Mouse (Mus musculus): ENCODE results near the gene Tex50.
"Not testable (repeated sequence)": the region's sequence is repeated elsewhere in the genome, so short reads cannot be mapped to it uniquely, and the experiment has no call there.

Gene Tex50

DNA sequence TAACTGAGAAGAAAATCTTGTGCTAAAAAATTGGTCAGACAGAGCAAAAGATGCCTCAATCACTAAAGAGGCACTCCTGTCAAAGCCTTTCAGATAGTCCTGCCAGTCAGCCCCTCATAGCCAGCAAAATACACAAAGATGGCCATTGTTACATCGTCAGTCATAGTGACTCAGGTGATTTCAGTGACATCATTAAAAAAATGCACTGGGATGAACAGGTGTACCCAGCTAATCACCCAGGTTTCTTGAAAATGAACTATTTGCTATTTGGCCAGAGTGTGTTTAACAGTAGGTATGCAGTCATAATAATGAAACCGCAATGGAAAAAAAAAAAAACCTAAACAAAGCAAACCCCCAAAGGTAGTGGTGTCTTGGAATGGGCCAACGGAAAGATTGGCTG is at the start of gene Tex50:
TSS of gene Tex50 (minus strand) at position 101 of the 400 bp plus-strand sequence.
- no peak for DNase-seq (ENCODE audit: low read depth)

DNA sequence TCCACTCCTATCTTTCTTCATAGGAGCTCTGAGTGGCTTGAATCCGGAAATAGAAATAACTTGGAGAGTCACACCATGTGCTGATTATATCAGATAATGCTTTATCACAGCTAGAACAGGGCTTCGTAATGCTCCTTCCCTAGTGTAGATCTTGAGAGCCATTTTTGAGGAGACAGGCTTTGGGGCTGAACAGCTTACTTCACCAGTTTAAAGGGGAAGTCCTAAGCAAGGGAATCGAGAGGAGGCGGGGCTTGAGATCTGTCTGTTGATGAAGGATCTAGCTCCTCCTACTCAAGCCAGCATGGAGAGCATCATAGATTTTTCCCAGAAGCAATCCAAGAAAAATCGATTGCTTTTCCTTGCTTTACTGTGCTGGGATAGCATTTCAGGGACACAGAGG is 40.7 kb upstream of the Tex50 start:
- DNase-seq (ENCODE audit: low read depth) = peak; percentile 47

DNA sequence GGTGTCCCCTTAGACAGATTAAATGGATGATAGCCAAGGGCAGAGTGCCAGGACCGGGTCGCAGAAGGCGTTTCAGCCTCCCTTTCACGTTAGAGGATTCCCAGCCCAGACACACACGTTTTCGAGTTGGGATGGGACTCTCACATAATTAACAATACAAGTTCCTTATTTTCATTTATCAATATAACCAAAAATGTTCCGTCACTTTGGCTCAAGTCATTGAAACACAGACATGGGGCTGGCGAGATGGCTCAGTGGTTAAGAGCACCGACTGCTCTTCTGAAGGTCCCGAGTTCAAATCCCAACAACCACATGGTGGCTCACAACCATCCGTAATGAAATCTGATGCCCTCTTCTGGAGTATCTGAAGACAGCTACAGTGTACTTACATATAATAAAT is 37.2 kb upstream of the Tex50 start:
- DNase-seq (ENCODE audit: low read depth) = not testable (repeated sequence)

DNA sequence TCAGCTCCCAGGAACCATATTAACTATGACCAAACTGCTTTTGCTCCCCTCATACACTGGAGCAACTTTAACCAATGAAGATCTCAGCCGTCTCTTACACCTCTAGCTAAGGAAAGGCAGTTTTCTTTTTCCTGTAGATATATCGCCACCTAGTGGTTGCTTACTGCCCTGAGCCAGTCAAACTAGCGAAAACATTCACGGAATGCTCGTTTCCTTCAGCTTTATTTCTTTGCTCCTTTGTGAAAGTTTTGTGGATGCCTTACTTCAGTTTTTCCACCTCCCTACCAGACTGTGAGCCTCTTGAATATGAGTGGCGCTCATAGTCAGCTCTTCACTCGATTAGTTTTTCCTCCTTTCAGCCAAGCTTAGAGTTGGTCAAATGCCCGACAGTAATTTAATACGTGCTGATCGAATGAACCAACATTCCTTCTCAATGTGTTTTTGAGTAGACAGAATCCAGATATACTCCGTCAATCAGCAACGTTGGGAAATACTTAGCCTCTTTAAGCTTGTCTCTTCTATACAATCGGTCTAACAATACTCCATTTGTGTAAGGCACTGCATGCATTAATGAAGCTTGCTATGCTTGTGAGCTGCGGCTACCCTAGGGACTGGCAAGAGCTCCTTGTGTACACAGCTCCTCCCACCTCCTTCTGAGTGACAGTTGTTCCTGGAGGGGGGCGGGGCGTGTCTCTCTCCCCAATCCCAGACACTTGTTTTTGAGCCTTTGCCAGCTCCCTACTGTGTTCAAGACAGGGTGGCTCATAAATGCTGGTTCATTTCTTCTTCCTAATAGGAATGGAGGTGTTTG is 36.6 kb upstream of the Tex50 start:
- DNase-seq (ENCODE audit: low read depth) = peak; percentile 92

DNA sequence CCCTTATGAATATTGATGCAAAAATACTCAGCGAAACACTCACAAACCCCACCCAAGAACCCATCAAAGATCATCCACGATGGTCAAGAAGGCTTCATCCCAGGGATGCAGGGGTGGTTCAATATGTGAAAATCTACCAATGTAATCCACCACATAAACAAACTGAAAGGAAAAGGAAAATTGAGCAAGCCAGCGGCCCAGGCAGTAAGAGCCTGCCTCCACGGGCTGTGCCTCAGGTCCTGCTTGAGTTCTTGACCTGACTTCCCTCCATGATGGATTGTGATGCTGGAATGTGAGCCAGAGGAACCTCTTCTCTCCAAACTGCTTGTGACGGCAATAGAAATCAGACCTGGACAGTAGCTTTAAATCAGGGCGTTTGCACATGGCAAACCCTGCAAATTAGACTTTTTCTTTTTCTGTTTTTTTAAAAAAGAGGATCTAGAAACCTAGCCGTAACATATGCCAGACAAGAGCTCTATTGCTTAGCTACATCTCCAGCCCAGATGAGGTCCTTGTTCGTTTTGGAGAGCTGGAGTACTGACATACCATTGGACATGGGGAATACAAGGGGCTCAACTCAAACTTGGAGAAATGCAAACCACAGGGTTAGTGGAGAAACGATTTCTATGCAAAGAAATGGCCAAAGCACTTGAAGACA is 31.3 kb upstream of the Tex50 start:
- peak; percentile 35 for DNase-seq (ENCODE audit: low read depth)

DNA sequence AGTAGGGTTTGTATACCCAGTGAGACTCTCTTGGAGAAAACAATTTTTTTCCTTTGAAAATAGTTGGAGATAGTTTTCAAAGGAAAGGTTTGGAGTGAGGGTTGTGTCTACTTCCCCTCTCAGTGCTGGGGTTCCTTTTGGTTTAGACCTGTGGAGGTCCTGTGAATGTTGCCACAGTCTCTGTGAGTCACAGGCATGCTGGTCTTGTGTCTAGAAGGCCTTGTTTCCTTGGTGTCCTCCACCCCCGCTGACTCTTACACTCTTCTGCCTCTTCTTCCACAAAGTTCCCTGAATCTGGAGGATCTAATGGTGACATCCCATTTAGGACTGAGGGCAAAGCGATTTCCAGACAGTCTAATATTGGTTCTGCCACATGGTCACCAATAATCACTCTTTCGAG is 26.3 kb upstream of the Tex50 start:
- DNase-seq (ENCODE audit: low read depth) = peak; percentile 26

DNA sequence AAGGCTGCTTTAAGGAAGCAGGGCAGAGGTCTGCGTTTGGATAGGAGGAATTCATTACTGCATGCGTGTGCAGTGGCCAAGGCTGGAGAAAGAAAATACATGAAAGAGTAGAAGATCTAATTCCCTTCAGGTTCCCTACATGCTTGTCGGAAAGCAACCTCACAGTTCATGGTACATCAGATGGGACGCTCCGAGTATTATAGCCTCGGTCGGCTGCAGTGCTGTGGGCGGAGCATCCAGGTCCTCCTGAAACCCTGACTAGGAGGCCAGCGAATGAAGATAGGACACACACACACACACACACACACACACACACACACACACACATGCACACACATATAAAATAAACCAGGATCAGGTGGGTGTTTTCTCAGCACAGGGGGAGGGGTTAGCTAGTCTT is 24.6 kb upstream of the Tex50 start:
- DNase-seq (ENCODE audit: low read depth) = no peak

DNA sequence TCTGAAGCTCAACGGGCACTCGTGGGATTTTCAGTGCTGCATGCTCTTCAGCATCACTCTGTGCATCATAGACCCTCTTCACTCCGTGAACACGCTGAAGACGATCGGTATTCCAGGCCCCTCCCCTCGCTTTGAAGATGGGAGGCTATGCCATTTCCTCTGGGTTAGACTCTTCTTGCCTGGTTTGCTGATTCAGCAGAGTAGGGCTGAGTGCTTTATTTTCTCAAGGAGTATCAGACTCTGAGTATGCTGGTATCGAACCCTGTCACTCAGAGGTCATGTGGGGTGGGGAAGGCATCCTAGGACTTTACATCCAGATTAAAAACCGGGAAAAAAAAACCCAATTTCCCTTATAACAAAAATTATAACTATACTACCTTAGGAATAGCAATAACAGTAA is 23.3 kb upstream of the Tex50 start:
- DNase-seq (ENCODE audit: low read depth) = no peak

DNA sequence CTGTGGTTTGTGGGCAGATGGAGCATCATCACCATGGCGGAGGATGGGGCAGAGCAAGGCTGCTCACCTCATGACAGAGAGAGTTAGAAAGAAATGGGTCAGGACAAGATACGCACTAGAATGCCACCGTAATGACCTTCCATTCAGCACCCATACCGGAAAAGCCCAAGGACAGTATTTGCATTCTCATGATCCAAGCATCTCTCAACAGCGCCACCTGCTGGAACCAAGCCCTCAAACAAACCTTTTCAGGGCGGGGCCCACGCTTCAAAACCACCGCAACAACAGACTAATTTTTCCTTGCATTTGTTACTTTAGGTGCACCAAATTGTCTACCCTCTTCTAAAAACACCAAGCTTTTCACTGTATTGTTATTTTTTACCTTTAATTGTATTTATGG is 21.6 kb upstream of the Tex50 start:
- DNase-seq (ENCODE audit: low read depth) = peak; percentile 81

DNA sequence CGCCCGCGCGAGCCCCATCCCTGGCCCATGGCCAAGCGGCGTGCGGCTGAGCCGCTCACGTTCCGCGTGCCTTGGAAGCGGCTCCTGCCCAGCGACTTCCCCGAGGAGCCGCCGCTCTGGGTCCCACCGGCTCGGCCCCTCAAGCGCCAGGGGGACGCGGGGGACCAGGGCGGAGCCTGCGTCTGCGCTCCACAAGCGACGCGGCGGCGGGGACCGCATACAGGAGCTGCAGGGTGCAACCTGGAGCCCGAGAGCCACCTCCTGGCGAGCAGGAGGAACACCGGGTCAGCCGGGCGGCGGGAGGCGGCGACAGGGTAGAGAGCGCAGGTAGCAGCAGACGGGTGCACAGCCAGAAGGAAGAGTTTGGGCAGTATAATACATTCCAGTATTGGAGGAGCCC is 11.5 kb upstream of the Tex50 start:
- DNase-seq (ENCODE audit: low read depth) = no peak

DNA sequence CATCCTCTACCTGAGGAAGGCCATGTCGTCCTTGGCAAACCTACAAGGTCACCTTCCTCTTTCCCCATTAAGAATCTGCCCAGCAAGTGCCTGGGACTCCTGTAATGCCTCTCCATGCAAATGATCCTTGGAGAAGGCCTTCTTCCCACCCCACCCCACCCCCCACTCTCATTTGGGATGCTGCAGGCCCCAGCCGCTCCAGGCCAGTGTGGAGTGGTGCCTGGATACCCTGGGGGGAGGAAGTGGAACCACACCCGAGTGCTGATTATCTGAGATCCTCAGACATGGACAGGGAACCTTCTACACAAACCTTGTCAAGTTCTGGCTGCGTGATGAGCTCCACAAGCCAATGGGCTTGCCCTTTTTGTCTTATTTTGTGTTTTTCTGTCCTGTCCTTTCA is 1.2 kb upstream of the Tex50 start:
- no peak for DNase-seq (ENCODE audit: low read depth)

DNA sequence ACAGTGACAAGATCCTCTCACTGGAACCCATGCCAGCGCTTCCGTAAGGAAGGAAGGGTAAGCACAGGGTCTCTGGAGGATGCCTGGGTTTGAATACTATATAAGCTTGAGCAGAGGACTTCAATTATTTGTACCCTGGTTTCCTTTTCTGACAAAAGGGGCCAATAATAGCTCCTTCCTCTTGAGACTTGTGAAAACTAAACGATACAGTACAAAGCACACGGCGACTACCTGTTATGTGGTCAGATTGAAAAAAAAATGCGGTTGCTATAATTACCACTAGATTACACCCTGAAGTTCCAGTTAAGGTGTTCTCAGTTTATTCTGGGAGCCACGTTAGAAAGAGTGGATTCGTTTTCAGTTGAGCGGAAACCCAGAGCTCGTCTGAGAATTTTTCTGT is 2.6 kb downstream of the Tex50 start:
- DNase-seq (ENCODE audit: low read depth) = no peak

DNA sequence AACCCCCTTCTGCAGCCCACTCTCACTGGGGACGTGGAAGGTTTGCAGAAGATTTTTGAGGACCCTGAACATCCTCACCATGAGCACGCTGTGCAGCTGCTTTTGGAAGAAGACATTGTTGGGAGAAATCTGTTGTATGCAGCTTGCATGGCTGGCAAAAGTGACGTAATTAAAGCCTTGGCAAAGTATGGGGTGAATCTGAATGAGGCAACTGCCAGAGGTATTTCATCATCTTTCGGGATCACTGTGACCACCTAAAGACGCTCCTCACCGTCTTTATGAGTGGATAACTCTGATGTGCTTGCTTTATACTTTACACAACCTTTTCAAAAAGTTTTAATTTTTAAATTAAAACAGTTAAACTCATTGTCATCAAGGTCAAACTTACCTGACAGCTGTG is 8.0 kb downstream of the Tex50 start:
- peak; percentile 26 for DNase-seq (ENCODE audit: low read depth)

DNA sequence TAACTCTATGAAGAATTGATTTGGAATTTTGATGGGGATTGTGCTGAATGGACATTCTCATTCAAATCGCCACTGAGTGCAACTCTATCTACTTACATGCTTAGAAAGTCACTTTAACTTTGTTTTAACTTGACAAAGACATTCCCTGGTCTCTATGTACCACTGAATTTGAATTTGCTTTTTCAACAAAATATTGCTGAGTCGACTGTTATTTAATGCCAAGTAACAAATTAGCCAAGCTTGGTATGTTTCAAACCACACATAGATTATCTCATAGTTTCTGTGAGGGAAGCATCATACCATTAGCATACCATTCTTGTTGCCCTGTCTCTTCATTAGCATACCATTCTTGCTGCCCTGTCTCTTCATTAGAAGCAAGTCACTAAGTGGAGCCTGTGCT is 11.2 kb downstream of the Tex50 start:
- DNase-seq (ENCODE audit: low read depth) = no peak

DNA sequence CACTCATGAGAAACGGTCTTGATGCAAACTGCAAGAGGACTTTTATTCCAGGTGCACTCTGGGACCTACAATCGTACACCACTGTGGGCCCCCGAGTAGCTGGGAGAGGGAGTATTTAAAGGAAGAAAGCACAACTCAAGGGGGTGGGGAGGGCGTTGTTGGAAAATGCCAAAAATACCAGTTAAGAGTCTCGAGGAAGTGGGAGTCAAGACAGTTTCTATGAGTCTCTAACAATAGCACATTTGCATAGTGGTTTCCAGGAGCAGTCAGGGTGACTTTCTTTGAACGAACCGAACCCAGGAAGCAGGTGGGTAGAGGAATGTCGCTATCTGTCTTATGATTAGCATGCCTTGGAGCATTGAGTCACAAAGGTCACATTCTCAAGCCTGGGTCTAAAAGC is 13.5 kb downstream of the Tex50 start:
- DNase-seq (ENCODE audit: low read depth) = not testable (repeated sequence)

DNA sequence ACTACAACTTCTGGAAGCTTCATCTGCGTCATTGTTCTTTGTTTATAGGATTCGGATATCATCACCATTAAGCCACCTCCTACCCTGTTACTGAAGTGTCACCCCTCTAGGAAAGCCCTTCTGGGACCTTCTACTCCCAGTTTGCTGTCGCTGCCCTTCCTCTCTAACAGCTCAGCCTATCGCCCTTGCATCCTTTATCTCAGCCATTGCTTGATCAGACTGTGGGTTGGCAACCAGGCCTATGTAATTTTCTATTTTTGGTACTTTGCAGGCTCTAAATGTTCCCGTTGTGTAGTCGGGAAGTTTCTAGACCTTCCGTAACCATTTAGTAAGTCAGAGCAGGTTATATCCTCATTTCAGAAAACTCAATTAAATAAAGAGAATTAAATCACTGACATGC is 15.9 kb downstream of the Tex50 start:
- no peak for DNase-seq (ENCODE audit: low read depth)

DNA sequence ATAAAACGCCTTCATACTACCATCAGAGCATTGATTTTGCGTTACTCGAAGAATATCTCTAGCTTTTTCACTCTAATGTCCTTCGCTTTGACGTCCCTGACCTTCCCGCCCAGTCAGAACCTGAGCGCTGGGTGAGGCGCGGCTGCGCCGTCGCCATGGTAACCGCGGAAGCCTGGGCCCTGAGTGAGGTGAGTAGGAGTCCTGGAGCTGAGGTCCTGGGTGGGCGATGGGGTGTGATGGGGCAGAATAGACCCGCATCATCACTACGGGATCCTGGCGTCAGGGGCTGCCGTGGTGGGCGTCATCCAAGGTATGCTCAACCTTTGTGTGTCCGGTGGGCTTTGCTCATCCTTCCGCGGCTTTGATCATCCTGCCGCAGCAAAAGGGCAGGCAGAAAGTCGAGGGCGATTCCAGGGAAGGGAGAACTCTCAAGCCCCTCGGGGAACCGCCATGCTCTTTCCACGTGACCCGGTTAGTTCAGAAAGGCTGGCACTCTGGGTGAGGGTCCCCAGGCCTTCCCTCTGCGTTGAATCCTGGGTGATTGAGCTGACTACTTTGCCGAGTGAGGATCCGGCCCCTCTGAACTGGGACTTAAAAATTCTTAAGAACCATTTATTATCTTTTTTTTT is 16.5 kb downstream of the Tex50 start, which contains the start of gene Ankrd45:
TSS of gene Ankrd45 (plus strand) at position 161 of the 629 bp plus-strand sequence.
- no peak for DNase-seq (ENCODE audit: low read depth)

DNA sequence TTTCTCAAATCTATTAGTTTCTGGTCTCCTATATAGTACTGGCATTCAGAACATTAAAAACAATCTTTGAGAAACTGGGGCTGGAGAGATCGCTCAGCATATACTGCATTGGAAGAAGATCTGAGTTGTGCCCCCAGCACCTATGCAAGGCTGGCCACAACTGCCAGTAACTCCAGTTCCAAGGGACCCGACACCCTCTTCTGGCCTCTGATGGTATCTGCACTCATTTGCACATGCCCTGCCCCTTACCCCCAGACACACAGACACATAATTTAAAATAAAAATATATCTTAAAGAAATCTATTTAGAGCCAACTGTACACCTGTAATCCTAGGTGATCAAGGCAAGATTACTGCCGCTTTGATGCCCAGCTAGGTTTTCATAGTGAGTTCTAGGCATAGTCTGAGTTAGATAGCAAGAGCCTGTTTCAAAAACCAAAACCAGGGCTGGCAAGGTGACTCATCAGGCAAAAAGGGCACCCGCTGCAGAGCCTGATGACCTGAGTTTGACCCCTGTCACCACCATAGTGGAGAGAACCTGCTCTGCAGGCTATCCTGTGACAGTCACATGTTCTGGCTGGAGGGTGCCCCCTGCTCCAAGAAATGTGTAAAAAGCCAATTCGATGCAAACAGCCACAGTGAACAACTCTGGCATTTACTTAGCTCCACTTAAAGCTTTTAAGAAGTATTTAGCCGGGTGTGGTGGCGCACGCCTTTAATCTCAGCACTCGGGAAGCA is 18.9 kb downstream of the Tex50 start:
- peak; percentile 67 for DNase-seq (ENCODE audit: low read depth)

DNA sequence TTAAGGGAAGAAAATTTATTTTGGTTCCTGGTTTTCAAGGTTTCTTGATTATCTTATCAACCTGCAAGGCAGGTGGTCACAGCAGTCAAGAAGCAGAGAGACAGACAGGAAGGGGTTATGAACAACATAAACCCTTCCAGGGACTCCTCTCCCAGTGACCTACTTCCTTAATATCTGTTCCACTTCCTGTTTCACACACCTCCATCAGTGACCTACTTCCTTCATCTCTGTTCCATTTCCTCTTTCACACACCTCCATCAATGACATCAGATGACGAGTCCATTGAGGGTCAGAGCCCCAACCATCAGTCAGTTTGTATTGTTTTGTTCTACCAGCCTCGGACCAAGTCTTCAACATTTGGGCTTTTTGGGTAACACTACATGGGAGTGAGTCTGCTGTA is 19.6 kb downstream of the Tex50 start:
- DNase-seq (ENCODE audit: low read depth) = no peak

DNA sequence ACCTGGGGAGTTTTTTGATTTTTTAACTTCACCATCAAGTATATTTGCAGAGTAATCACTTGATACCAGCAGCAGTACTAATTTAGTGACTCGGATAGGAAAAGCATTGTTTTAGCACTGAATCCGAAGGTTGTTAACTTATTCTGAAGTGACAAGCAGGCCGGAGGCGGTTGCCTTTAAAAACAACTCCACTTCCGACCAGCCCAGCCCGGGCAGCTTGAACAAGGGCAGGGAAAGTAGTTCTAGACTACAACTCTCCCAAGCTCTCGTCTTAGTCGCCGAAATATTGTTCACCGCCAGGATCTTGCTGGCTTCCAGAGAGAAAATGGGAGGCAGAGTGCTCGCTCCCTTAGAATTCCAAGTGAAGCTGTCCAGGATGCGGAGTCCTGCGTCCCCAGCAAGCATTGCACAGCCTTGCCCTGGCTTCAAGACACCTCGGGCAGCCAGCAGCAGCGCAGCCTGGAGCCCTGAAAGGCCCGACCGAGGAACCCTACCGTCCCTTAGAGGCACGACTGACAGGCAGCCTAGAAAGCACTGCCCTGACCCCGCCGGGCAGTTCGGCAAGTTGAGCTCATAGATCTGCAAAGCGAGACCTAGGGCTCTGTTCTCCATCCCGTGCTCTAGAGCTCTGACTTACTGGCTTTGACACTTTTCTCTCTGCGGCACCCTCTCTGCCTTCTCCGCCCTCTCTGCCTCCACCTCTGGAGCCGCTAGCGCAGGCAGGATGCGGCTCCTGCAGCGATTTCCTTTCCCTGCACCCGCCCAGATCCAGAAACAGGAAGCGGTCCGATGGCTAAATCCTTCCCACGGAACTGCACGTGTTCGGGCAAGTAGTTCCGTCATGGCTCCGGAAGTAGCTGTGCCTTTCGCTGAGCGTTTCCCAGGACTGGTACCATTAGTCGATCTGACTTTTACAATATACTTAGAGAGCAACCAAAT is 28.1 kb downstream of the Tex50 start, which contains the start of gene Klhl20:
TSS of gene Klhl20 (minus strand) at position 786 of the 939 bp plus-strand sequence.
- DNase-seq (ENCODE audit: low read depth) = peak; percentile 96

DNA sequence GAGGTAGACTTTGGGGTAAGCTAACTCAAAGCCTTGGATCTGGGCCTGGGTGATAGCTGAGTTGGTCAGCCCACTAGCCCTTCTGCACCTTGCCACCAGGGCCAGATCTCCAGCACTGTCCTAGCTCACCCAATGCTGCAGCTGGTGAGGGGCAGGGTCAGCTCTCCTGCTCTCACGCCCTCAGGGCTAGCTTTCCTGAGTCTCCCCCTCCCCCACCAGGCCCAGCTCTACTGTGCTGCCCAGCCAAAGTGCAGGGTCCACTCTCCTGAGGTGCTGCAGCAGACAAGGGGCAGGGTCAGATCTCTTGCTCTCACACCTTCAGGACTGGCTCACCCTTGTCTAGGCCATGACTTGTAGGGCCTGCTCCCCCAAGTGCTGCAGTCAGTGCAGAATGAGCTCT is 32.7 kb downstream of the Tex50 start:
- no peak for DNase-seq (ENCODE audit: low read depth)
